Mouse (Mus musculus): ENCODE data around the gene Rcc2.

DNA sequence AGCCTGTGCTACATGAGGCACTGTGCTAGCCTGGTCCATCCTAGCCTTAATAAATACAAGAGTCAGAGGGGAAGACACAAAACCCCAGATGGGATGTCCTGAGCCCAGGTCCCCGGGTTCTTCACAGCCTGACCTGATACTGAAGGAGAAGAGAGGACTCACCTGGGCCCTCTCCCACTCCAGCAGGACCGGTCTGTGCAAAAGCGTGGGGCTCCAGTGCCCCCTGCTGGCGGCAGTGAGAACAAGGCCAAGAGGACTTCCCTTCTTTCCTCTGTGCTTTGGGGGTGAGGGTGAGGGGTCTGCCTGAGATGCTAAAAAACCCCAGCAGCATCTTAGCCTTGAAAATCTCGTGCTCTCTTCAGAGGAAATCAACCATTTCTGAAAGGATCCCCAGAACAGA is 21.3 kb upstream of the Rcc2 start:
- TF ChIP-seq EP300 (IDR thresholded peaks at IDR 0.05) (no peak), CTCF (IDR thresholded peaks at IDR 0.05) (peak; percentile 77)
